Mouse (Mus musculus) heart, postnatal 0 days (tissue): ENCODE data around the gene Cyp20a1.

Source experiments
- CTCF ChIP-seq: IDR thresholded peaks from 2 replicates; pipeline ENCODE4 v1.5.1; 2016; ENCODE audit warnings: antibody characterized with exemption, control low read depth, low read depth
- EP300 ChIP-seq: IDR thresholded peaks from 2 replicates; pipeline ENCODE4 v1.6.1; 2016; ENCODE audit warnings: antibody characterized with exemption, low read depth

DNA sequence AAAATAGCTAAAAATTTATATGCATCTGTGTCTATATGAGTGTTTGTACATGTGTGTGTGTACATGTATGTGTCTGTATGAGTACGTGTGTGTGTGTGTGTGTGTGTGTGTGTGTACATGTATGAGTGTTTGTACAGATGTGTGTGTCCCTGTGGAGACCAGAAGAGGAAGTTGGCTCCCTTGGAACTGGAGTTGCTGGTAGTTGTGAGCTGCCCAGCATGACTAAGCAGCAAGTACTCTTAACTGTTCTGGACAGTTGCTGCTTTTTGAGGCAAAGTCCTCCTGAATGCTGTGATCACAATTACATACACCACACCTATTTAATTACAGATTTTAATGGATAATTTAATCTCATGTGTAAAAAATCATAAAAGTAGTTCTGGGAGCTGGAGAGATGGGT, 33.4 kb downstream of the Cyp20a1 start:
- TF ChIP-seq CTCF: no peak
- no peak for TF ChIP-seq EP300
